Mouse (Mus musculus): ENCODE data around the gene Rpl27. TPM values are rescaled to one million over a fixed set of nuclear protein-coding genes. Genes with fewer than 3 reads are reported as not detected.
"Not testable (repeated sequence)": the region's sequence is repeated elsewhere in the genome, so short reads cannot be mapped to it uniquely, and the experiment has no call there.

The Rpl27 gene
- polyA plus RNA-seq, 1 experiment from 2014 or later = 301 TPM

- Histone ChIP-seq H3K4me3 (replicated peaks; ENCODE audit: low read depth, low read length) (peak overlapping the region; percentile 15; the same call in 1 of the 2 replicates), H3K36me3 (ENCODE audit: control insufficient read depth, insufficient read depth, low read length) (peaks cover 29% of the 10 kb centered on the region), H3K4me2 (ENCODE audit: low read length) (peak overlapping the region; percentile 42)
- not testable (repeated sequence) for H3K9ac ChIP-seq (replicated peaks; ENCODE audit: low read length); H3K27ac ChIP-seq (replicated peaks; ENCODE audit: low read depth, low read length); H3K4me1 ChIP-seq (ENCODE audit: control insufficient read depth, insufficient read depth, low read length); H3K9me3 ChIP-seq (ENCODE audit: control insufficient read depth, low read length); DNase-seq; H3K27me3 ChIP-seq (ENCODE audit: control insufficient read depth, insufficient read depth, low read length); ATAC-seq (ENCODE audit: low FRiP score, low TSS enrichment)
- 39% methylated on average over 15 of the region's 15 CpGs for WGBS
Measured at GRCm38 (mm10) chr11:101441450-101442126, 510 bp upstream of the Rpl27 start.

- Histone ChIP-seq H3K4me1 (ENCODE audit: control insufficient read depth, insufficient read depth, low read length) (peaks cover 10% of the 10 kb centered on the region), H3K36me3 (ENCODE audit: control insufficient read depth, insufficient read depth, low read length) (peaks cover 29% of the 10 kb centered on the region), H3K27me3 (ENCODE audit: control insufficient read depth, insufficient read depth, low read length) (no peaks in the 10 kb centered on the region), H3K9ac (replicated peaks; ENCODE audit: low read length) (peak overlapping the region; percentile 95), H3K4me3 (replicated peaks; ENCODE audit: low read depth, low read length) (peak overlapping the region; percentile 59), H3K27ac (replicated peaks; ENCODE audit: low read depth, low read length) (peak overlapping the region; percentile 96), H3K9me3 (ENCODE audit: control insufficient read depth, low read length) (no peaks in the 10 kb centered on the region), H3K4me2 (ENCODE audit: low read length) (peak overlapping the region; percentile 98)
- DNase-seq (no peak), ATAC-seq (ENCODE audit: low FRiP score, low TSS enrichment) (no peak)
- WGBS = 1% methylated on average over 14 of the region's 14 CpGs
Measured at GRCm38 (mm10) chr11:101442760-101443159, 662 bp downstream of the Rpl27 start.

- Histone ChIP-seq H3K27me3 (ENCODE audit: control insufficient read depth, insufficient read depth, low read length) (no peaks in the 10 kb centered on the region), H3K9me3 (ENCODE audit: control insufficient read depth, low read length) (no peaks in the 10 kb centered on the region), H3K27ac (replicated peaks; ENCODE audit: low read depth, low read length) (no peak overlapping the region), H3K9ac (replicated peaks; ENCODE audit: low read length) (no peak overlapping the region), H3K4me1 (ENCODE audit: control insufficient read depth, insufficient read depth, low read length) (peaks cover 10% of the 10 kb centered on the region), H3K36me3 (ENCODE audit: control insufficient read depth, insufficient read depth, low read length) (peaks cover 29% of the 10 kb centered on the region), H3K4me2 (ENCODE audit: low read length) (no peak overlapping the region), H3K4me3 (replicated peaks; ENCODE audit: low read depth, low read length) (no peak overlapping the region)
- 91% methylated on average over 1 of the region's 1 CpGs for WGBS
- ATAC-seq (ENCODE audit: low FRiP score, low TSS enrichment) = no peak
- DNase-seq = no peak
Measured at GRCm38 (mm10) chr11:101446319-101446718, 4.2 kb downstream of the Rpl27 start.

GRCm38 (mm10) chr11:101446860-101447259, 4.8 kb downstream of the Rpl27 start:
- not testable (repeated sequence) for H3K27me3 ChIP-seq (ENCODE audit: control insufficient read depth, insufficient read depth, low read length); H3K9ac ChIP-seq (replicated peaks; ENCODE audit: low read length); H3K4me1 ChIP-seq (ENCODE audit: control insufficient read depth, insufficient read depth, low read length); ATAC-seq (ENCODE audit: low FRiP score, low TSS enrichment); H3K9me3 ChIP-seq (ENCODE audit: control insufficient read depth, low read length); H3K4me2 ChIP-seq (ENCODE audit: low read length); H3K27ac ChIP-seq (replicated peaks; ENCODE audit: low read depth, low read length); DNase-seq; H3K4me3 ChIP-seq (replicated peaks; ENCODE audit: low read depth, low read length)
- 93% methylated on average over 8 of the region's 8 CpGs for WGBS
- H3K36me3 ChIP-seq (ENCODE audit: control insufficient read depth, insufficient read depth, low read length) = peaks cover 29% of the 10 kb centered on the region

- no peaks in the 10 kb centered on the region for H3K27me3 ChIP-seq (ENCODE audit: control insufficient read depth, insufficient read depth, low read length)
- no peak overlapping the region for H3K27ac ChIP-seq (replicated peaks; ENCODE audit: low read depth, low read length)
- no peaks in the 10 kb centered on the region for H3K9me3 ChIP-seq (ENCODE audit: control insufficient read depth, low read length)
- WGBS = 92% methylated on average over 5 of the region's 5 CpGs
- ATAC-seq (ENCODE audit: low FRiP score, low TSS enrichment) (no peak), DNase-seq (no peak)
- H3K4me1 ChIP-seq (ENCODE audit: control insufficient read depth, insufficient read depth, low read length) = peaks cover 10% of the 10 kb centered on the region
- H3K36me3 ChIP-seq (ENCODE audit: control insufficient read depth, insufficient read depth, low read length) = peaks cover 29% of the 10 kb centered on the region
- H3K4me3 ChIP-seq (replicated peaks; ENCODE audit: low read depth, low read length) = no peak overlapping the region
- H3K4me2 ChIP-seq (ENCODE audit: low read length) = no peak overlapping the region
- H3K9ac ChIP-seq (replicated peaks; ENCODE audit: low read length) = no peak overlapping the region
Measured at GRCm38 (mm10) chr11:101447786-101448185, 5.7 kb downstream of the Rpl27 start.

- Histone ChIP-seq H3K4me1 (ENCODE audit: control insufficient read depth, insufficient read depth, low read length) (peaks cover 5% of the 10 kb centered on the region), H3K27ac (replicated peaks; ENCODE audit: low read depth, low read length) (no peak within 1 kb of the TSS), H3K9ac (replicated peaks; ENCODE audit: low read length) (0 out of 2 replicates have a peak within 1 kb of the TSS, but pooled peaks have one; percentile 2), H3K36me3 (ENCODE audit: control insufficient read depth, insufficient read depth, low read length) (peaks cover 27% of the 10 kb centered on the region), H3K4me2 (ENCODE audit: low read length) (no peak within 1 kb of the TSS), H3K27me3 (ENCODE audit: control insufficient read depth, insufficient read depth, low read length) (no peaks in the 10 kb centered on the region), H3K9me3 (ENCODE audit: control insufficient read depth, low read length) (no peaks in the 10 kb centered on the region), H3K4me3 (replicated peaks; ENCODE audit: low read depth, low read length) (no peak within 1 kb of the TSS)
- 48% methylated on average over 10 of the region's 10 CpGs for WGBS
- no peak for ATAC-seq (ENCODE audit: low FRiP score, low TSS enrichment)
- DNase-seq = no peak
Measured at GRCm38 (mm10) chr11:101448274-101448746, 6.2 kb downstream of the Rpl27 start, which contains the start of gene Ifi35. Ifi35 (plus strand) TSS chr11:101448407.

GRCm38 (mm10) chr11:101448899-101449298, 6.8 kb downstream of the Rpl27 start:
- DNase-seq (no peak), ATAC-seq (ENCODE audit: low FRiP score, low TSS enrichment) (no peak)
- Histone ChIP-seq H3K9me3 (ENCODE audit: control insufficient read depth, low read length) (no peaks in the 10 kb centered on the region), H3K4me2 (ENCODE audit: low read length) (no peak overlapping the region), H3K4me1 (ENCODE audit: control insufficient read depth, insufficient read depth, low read length) (no peaks in the 10 kb centered on the region), H3K9ac (replicated peaks; ENCODE audit: low read length) (no peak overlapping the region), H3K36me3 (ENCODE audit: control insufficient read depth, insufficient read depth, low read length) (peaks cover 21% of the 10 kb centered on the region), H3K4me3 (replicated peaks; ENCODE audit: low read depth, low read length) (no peak overlapping the region), H3K27me3 (ENCODE audit: control insufficient read depth, insufficient read depth, low read length) (no peaks in the 10 kb centered on the region), H3K27ac (replicated peaks; ENCODE audit: low read depth, low read length) (no peak overlapping the region)
- WGBS = 88% methylated on average over 4 of the region's 4 CpGs

GRCm38 (mm10) chr11:101449596-101449995, 7.5 kb downstream of the Rpl27 start:
- not testable (repeated sequence) for H3K4me3 ChIP-seq (replicated peaks; ENCODE audit: low read depth, low read length); H3K9me3 ChIP-seq (ENCODE audit: control insufficient read depth, low read length); H3K9ac ChIP-seq (replicated peaks; ENCODE audit: low read length); DNase-seq; H3K4me1 ChIP-seq (ENCODE audit: control insufficient read depth, insufficient read depth, low read length); H3K27ac ChIP-seq (replicated peaks; ENCODE audit: low read depth, low read length); ATAC-seq (ENCODE audit: low FRiP score, low TSS enrichment); H3K4me2 ChIP-seq (ENCODE audit: low read length); H3K27me3 ChIP-seq (ENCODE audit: control insufficient read depth, insufficient read depth, low read length)
- WGBS = 86% methylated on average over 4 of the region's 4 CpGs
- H3K36me3 ChIP-seq (ENCODE audit: control insufficient read depth, insufficient read depth, low read length) = peaks cover 14% of the 10 kb centered on the region

GRCm38 (mm10) chr11:101450394-101450793, 8.3 kb downstream of the Rpl27 start:
- 88% methylated on average over 3 of the region's 3 CpGs for WGBS
- Histone ChIP-seq H3K36me3 (ENCODE audit: control insufficient read depth, insufficient read depth, low read length) (peaks cover 6% of the 10 kb centered on the region), H3K27ac (replicated peaks; ENCODE audit: low read depth, low read length) (no peak overlapping the region), H3K9ac (replicated peaks; ENCODE audit: low read length) (no peak overlapping the region), H3K9me3 (ENCODE audit: control insufficient read depth, low read length) (no peaks in the 10 kb centered on the region), H3K4me3 (replicated peaks; ENCODE audit: low read depth, low read length) (no peak overlapping the region), H3K4me2 (ENCODE audit: low read length) (no peak overlapping the region), H3K4me1 (ENCODE audit: control insufficient read depth, insufficient read depth, low read length) (no peaks in the 10 kb centered on the region), H3K27me3 (ENCODE audit: control insufficient read depth, insufficient read depth, low read length) (no peaks in the 10 kb centered on the region)
- ATAC-seq (ENCODE audit: low FRiP score, low TSS enrichment) (no peak), DNase-seq (no peak)

All from midbrain, embryonic 14.5 days (tissue).